Mouse (Mus musculus) limb, embryonic 12.5 days (tissue): ENCODE results near the gene Slc25a1. TPM values are rescaled to one million over a fixed set of nuclear protein-coding genes. Genes with fewer than 3 reads are reported as not detected.
"Not testable (repeated sequence)": the region's sequence is repeated elsewhere in the genome, so short reads cannot be mapped to it uniquely, and the experiment has no call there.

ENCODE experiments used
- ATAC-seq: fragments of 200-750 bp; cut with Nextera tagmentation; 2 replicates; pipeline ENCODE4 v1.8.0; 2017; ENCODE audit warnings: low read depth, moderate TSS enrichment; ENCODE audit not compliant: insufficient number of reproducible peaks, insufficient read depth, low FRiP score, low TSS enrichment
- H3K27ac ChIP-seq: fragments of 300-500 bp; sonication (generic); 2 replicates; pipeline ENCODE4 v1.5.1; 2016; ENCODE audit warnings: mild to moderate bottlenecking, moderate library complexity
- H3K27me3 ChIP-seq: fragments of 300-500 bp; sonication (generic); 2 replicates; pipeline ENCODE4 v1.6.1; 2016; ENCODE audit warnings: mild to moderate bottlenecking, moderate library complexity
- H3K36me3 ChIP-seq: fragments of 300-500 bp; sonication (generic); 2 replicates; pipeline ENCODE4 v1.6.1; 2016; ENCODE audit warnings: mild to moderate bottlenecking, moderate library complexity
- H3K4me1 ChIP-seq: fragments of 300-500 bp; sonication (generic); replicated peaks from 2 replicates; pipeline ENCODE4 v1.6.1; 2016
- H3K4me2 ChIP-seq: fragments of 300-500 bp; sonication (generic); 2 replicates; pipeline ENCODE4 v1.6.1; 2016; ENCODE audit warnings: mild to moderate bottlenecking, moderate library complexity
- H3K4me3 ChIP-seq: fragments of 300-500 bp; sonication (generic); replicated peaks from 2 replicates; pipeline ENCODE4 v1.5.1; 2016; ENCODE audit warnings: mild to moderate bottlenecking
- H3K9ac ChIP-seq: fragments of 300-500 bp; sonication (generic); replicated peaks from 2 replicates; pipeline ENCODE4 v1.6.1; 2016; ENCODE audit warnings: mild to moderate bottlenecking, moderate library complexity
- H3K9me3 ChIP-seq: fragments of 300-500 bp; sonication (generic); 2 replicates; pipeline ENCODE4 v1.6.1; 2016; ENCODE audit warnings: mild to moderate bottlenecking, moderate library complexity
- WGBS: fragments of 180-500 bp; shearing (Covaris S2); methylation state at CpG from one replicate; pipeline ENCODE4 v1.1.7; 2016; 5-methylcytosine and 5-hydroxymethylcytosine counted together
- polyA plus RNA-seq: library from polyadenylated mRNA; unstranded; fragments of >200 nt; fragmentation: Nextera tagmentation; extraction: Ambion mirVana; gene quantifications from 2 replicates; pipeline ENCODE4 v1.2.1, GENCODE M21; 2016

Gene Slc25a1
- polyA plus RNA-seq: 79.5 and 83.0 TPM in 2 replicates

DNA sequence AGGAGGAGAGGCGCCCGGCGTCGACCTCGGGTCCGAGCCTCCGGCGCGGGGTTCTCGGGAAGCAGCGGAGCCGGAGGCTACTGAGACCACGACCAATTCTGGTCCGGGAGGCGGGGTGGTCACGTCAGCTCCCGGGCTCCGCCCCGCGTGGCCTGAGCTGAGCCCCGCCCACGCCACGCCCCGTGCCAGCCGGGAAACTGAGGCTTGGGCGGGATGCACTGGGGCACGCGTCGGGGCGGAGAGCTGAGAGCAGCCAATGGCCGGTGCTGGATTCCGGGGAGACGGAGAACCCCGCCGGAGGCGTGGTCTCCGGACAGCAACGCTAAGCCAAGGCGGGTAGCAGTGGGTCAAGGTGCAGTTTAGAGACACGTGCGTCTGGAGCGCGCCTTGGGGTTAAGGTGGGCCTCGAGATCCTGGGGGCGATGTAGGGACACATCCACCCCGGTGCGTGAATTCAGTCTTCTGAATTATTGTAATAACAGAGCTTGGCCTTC, at the start of gene Slc25a1:
Slc25a1 (minus strand) TSS at position 133 of the 494 bp plus-strand sequence.
- Histone ChIP-seq H3K27ac (peak within 1 kb of the TSS; percentile 82), H3K27me3 (0 out of 2 replicates have a peak, but pooled peaks cover 5% of the 10 kb centered on the region), H3K4me1 (peaks cover 11% of the 10 kb centered on the region), H3K4me3 (peak within 1 kb of the TSS; percentile 83), H3K9ac (peak within 1 kb of the TSS; percentile 83), H3K36me3 (peaks cover 20% of the 10 kb centered on the region), H3K4me2 (peak within 1 kb of the TSS; percentile 93), H3K9me3 (no peaks in the 10 kb centered on the region)
- under 1% methylated on average over 47 of the region's 47 CpGs for WGBS
- peak; percentile 42 for ATAC-seq

DNA sequence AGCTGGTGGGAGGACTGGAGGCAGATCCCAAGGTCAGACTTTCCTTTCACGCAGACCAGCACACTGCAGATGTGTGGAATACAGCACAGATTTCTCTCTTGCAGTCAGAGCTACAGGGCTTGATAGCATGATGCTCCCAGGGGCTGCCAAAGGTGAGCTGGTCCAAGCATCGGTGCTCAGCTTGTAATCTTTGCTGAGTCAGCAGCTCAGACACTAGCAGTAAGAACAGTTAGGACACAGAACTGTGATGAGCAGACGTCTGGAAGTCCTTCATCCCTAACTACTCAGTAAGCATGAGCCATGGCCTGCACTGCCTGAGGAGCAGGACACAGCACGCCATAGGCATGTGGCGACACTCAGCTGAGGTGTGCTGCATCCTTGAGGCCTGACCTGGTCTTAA, 43.8 kb upstream of the Slc25a1 start:
- no peak overlapping the region for H3K4me3 ChIP-seq
- ATAC-seq: no peak
- no peaks in the 10 kb centered on the region; the same call in 1 of the 2 replicates for H3K27me3 ChIP-seq
- no peak overlapping the region for H3K4me2 ChIP-seq
- no peak overlapping the region for H3K9ac ChIP-seq
- no peaks in the 10 kb centered on the region for H3K4me1 ChIP-seq
- no peak overlapping the region for H3K27ac ChIP-seq
- H3K36me3 ChIP-seq: no peaks in the 10 kb centered on the region
- WGBS: 71% methylated on average over 5 of the region's 5 CpGs
- no peaks in the 10 kb centered on the region for H3K9me3 ChIP-seq

DNA sequence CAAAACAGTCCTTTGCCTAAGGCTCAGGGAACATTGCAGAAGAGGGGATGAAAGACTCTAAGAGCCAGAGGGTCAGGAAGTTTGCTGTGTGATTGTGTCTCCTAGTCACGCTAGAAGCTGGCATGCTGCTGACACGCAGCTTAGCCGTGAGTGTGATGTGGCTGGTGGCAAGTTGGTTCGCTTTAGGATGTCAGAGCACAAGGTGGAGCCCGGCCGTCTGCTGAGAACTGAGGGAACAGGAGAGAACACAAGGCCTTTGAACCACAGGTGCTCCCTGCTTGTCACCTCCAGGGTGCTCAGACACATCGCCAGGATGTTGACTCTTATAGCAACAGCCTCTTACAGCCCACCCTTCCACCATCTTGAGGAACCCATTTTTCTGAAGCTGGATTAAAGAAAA, 34.1 kb upstream of the Slc25a1 start:
- no peaks in the 10 kb centered on the region for H3K36me3 ChIP-seq
- H3K27ac ChIP-seq: no peak overlapping the region
- no peaks in the 10 kb centered on the region for H3K4me1 ChIP-seq
- H3K27me3 ChIP-seq: no peaks in the 10 kb centered on the region
- H3K9me3 ChIP-seq: no peaks in the 10 kb centered on the region
- WGBS: 76% methylated on average over 7 of the region's 7 CpGs
- H3K4me3 ChIP-seq: no peak overlapping the region
- no peak overlapping the region for H3K4me2 ChIP-seq
- no peak overlapping the region for H3K9ac ChIP-seq
- ATAC-seq: no peak

DNA sequence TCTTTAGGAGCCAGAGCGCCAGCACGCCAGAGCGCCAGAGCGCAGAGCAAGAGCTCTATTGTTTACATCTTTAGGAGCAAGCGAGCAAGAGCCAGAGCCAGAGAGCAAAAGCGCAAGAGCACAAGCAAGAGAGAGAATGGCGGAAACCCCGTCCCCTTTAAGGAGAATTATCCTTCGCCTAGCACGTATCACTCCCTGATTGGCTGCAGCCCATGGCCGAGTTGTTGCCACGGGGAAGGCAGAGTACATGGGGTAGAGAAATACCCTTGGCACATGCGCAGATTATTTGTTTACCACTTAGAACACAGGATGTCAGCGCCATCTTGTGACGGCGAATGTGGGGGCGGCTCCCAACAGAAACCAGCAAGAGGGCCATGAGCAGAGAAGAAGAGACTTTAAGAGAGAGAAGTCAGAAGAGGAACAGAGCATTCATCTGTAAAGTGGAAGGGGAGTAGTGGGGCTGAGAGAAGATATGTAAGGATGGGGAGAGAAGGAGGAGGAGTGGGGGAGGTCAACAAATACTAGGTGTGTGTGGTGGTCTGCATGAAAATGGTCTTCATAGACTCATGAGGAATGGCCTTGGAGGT, 28.1 kb upstream of the Slc25a1 start:
- not testable (repeated sequence) for H3K4me3 ChIP-seq, H3K9ac ChIP-seq, H3K36me3 ChIP-seq, H3K4me2 ChIP-seq, ATAC-seq, H3K27ac ChIP-seq, H3K27me3 ChIP-seq, H3K9me3 ChIP-seq, H3K4me1 ChIP-seq
- WGBS: 96% methylated on average over 17 of the region's 17 CpGs

DNA sequence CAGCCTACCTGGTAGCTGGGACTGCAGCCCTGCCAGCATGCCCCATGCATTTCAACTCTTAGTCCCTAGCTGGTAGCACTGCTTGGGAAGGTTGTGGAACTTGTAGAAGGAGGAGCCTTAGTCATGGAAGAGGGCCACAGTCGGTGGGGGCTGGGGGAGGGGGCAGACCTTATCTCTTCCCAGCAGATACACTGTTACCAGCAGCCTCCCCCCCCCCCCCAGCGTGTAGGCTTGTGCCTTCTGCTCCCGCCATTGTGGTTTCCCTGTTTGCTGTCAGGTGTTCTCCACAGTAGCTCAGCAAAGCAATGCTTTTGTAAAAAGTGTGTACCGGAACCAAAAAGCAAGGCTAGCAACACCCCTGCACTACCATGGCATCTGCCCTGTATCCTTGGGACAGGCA, 23.6 kb upstream of the Slc25a1 start:
- H3K27ac ChIP-seq: no peak overlapping the region
- peaks cover 4% of the 10 kb centered on the region; the same call in 1 of the 2 replicates for H3K4me1 ChIP-seq
- H3K27me3 ChIP-seq: no peaks in the 10 kb centered on the region
- WGBS: 83% methylated on average over 3 of the region's 4 CpGs
- no peak for ATAC-seq
- H3K9me3 ChIP-seq: peaks cover 4% of the 10 kb centered on the region; the same call in 1 of the 2 replicates
- no peaks in the 10 kb centered on the region for H3K36me3 ChIP-seq
- no peak overlapping the region for H3K4me3 ChIP-seq
- H3K4me2 ChIP-seq: no peak overlapping the region
- no peak overlapping the region for H3K9ac ChIP-seq

DNA sequence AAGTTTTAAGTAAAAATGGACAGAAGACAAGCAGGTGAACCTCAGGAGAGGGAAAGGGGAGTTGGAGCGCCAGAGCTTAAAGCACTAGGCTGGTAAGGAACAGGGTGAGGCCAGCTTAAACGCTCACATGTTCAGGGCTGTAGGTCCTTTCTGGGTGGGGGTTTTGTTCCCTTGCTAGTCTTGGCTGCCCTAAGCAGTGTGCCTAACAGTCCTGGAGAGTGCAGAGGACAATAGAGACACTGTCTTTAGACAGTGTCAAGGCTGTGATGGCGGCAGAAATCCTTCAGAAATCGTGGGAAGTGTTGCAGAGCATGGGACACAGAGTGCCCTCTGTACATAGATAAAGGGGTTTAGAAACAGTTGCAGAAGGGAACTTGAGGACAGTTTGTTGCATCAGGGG, 22.0 kb upstream of the Slc25a1 start:
- Histone ChIP-seq H3K36me3 (no peaks in the 10 kb centered on the region), H3K4me2 (no peak overlapping the region), H3K4me3 (no peak overlapping the region), H3K27ac (0 out of 2 replicates have a peak overlapping the region, but pooled peaks have one; percentile 1), H3K4me1 (peaks cover 4% of the 10 kb centered on the region; the same call in 1 of the 2 replicates), H3K27me3 (no peaks in the 10 kb centered on the region), H3K9me3 (no peaks in the 10 kb centered on the region), H3K9ac (no peak overlapping the region)
- 71% methylated on average over 4 of the region's 4 CpGs for WGBS
- ATAC-seq: no peak

DNA sequence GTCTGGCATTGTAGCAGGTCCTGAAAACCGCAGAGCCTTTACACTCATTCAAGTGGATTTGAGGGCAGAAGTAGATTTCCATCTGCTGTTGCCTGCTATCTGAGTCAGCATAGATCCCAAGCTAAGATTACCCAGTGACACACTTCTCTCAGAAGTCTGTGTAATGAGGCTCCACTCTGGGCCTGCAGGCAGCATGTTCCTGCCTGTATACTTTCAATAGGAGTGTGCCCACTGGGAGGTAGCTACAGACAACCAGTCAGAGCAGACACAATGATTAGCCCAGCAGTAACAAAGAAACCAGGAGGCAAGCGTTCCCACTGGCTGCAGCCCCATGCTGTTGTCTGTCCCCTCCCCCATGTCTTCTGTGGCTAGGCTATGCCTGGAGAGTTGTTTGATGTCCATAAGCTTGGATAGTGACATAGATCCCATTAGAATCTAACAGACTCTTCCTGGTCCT, 21.4 kb upstream of the Slc25a1 start:
- Histone ChIP-seq H3K4me2 (no peak overlapping the region), H3K36me3 (no peaks in the 10 kb centered on the region), H3K27me3 (no peaks in the 10 kb centered on the region), H3K27ac (0 out of 2 replicates have a peak overlapping the region, but pooled peaks have one; percentile 5), H3K4me3 (no peak overlapping the region), H3K4me1 (peaks cover 4% of the 10 kb centered on the region; the same call in 1 of the 2 replicates), H3K9ac (no peak overlapping the region), H3K9me3 (no peaks in the 10 kb centered on the region)
- 45% methylated on average over 2 of the region's 2 CpGs for WGBS
- no peak for ATAC-seq

DNA sequence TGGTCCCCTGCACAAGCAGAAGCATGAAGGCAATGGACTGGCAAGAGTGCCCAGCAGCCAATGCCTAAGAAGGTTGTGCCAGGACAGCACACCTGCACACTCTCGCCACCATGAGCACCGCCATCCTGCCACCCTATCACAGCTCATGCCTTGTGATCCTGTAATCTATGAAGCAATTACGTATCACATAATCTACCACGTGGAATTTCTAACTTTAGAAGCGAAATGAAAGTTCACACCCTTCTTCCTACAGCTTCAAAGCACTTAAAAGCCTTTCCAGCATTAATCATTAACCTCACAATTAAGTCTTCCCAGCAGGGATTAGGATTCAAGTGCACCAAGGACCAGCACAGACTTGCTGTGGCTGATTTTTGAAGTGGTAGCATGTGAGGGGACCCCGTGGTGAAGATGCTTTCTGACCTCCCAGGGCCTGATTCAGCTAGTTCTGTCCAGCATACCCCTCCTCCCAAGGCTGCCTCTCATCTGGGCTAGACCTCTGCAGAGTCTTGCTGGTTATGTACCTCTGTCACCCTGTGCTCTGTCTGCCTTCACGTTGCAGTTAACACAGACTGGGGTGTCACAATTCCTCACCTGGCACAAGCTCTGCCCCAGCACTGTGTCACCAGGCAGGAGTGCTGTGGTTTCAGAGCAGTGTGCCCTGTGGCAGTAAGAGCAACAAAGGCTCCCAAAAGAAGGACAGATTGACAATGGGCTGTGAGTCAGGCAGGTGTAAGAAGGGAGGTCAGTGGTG, 17.2 kb upstream of the Slc25a1 start:
- no peak overlapping the region for H3K27ac ChIP-seq
- no peak overlapping the region for H3K9ac ChIP-seq
- H3K4me1 ChIP-seq: peaks cover 4% of the 10 kb centered on the region; the same call in 1 of the 2 replicates
- H3K4me3 ChIP-seq: no peak overlapping the region
- H3K27me3 ChIP-seq: no peaks in the 10 kb centered on the region
- ATAC-seq: no peak
- H3K9me3 ChIP-seq: no peaks in the 10 kb centered on the region
- H3K36me3 ChIP-seq: no peaks in the 10 kb centered on the region
- no peak overlapping the region for H3K4me2 ChIP-seq
- WGBS: 55% methylated on average over 7 of the region's 7 CpGs

DNA sequence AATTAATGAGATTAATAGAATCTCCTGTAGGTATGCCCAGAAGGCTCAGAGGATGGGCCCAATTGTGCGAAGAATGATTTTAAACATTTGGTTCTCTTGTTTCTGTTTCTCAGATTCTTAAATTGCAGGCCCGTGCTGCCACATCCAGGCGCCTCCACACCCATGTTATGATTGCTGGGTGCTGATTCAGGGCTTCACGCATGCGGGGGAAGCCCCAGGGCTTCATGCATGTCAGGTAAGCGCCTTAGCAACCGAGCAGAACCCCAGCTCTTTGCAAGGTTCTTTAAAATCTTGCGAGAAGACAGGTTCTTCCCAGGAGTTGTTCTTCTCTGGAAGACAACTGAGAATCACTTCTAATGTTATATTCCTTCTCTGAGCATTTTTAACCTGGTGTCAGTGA, 15.4 kb upstream of the Slc25a1 start:
- H3K4me2 ChIP-seq: no peak overlapping the region
- no peaks in the 10 kb centered on the region for H3K9me3 ChIP-seq
- no peaks in the 10 kb centered on the region for H3K36me3 ChIP-seq
- no peak overlapping the region for H3K27ac ChIP-seq
- WGBS: 67% methylated on average over 8 of the region's 8 CpGs
- no peak for ATAC-seq
- no peaks in the 10 kb centered on the region; the same call in 1 of the 2 replicates for H3K4me1 ChIP-seq
- no peak overlapping the region for H3K4me3 ChIP-seq
- H3K27me3 ChIP-seq: no peaks in the 10 kb centered on the region
- H3K9ac ChIP-seq: no peak overlapping the region

DNA sequence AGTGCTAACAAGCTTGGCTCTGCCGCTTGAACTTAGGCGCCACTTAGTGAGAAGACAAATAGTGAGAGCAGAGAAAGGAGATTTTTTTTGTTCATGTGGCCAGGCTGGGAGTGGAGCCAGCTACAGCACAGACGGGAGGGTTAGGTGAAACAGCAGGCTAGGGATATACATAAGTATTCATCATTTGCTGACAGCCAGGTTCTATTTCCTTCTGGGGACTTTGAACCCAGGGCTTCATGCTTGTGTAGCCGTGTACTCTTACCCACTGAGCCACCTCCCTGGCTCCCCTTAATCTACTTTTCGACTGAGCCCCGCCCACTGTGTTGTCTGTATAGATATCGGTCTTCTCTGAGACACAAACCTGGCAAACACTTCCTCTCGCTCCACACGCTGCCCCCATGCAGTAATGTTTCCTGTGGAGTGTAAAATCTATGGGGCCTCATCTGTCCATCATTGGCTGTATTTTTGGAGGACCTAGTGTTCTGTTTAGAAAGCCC, 11.3 kb upstream of the Slc25a1 start:
- peaks cover 19% of the 10 kb centered on the region for H3K27me3 ChIP-seq
- 67% methylated on average over 9 of the region's 9 CpGs for WGBS
- H3K9me3 ChIP-seq: no peaks in the 10 kb centered on the region
- H3K4me2 ChIP-seq: no peak overlapping the region
- no peak overlapping the region for H3K9ac ChIP-seq
- no peak overlapping the region for H3K27ac ChIP-seq
- ATAC-seq: no peak
- no peak overlapping the region for H3K4me3 ChIP-seq
- no peaks in the 10 kb centered on the region for H3K36me3 ChIP-seq
- H3K4me1 ChIP-seq: no peaks in the 10 kb centered on the region; the same call in 1 of the 2 replicates

DNA sequence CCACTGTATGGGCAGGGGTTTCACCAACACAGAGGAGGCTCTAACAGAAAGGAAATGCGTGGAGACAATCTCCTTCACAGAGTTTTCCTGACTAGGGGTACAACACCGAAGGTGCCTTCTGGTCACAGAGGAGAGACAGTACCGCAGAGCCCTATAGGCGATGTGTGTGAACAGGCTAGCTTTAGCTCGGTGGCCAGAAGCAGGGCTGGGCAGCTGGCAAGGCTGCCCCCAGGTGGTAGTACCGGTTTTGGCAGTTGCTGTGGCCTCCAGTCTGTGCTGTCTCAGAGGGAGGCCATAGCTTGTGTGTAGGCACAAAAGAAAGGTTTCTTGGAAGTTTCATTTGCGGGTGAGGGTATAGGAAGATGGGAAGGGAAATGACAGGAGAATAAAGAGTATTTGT, 10.8 kb upstream of the Slc25a1 start:
- H3K9ac ChIP-seq: no peak overlapping the region
- peak; percentile 73; the same call in 1 of the 2 replicates for ATAC-seq
- no peak overlapping the region for H3K4me2 ChIP-seq
- H3K4me1 ChIP-seq: no peaks in the 10 kb centered on the region; the same call in 1 of the 2 replicates
- no peaks in the 10 kb centered on the region for H3K9me3 ChIP-seq
- 10% methylated on average over 7 of the region's 7 CpGs for whole genome bisulfite sequencing
- H3K27ac ChIP-seq: no peak overlapping the region
- H3K27me3 ChIP-seq: peaks cover 19% of the 10 kb centered on the region
- H3K36me3 ChIP-seq: no peaks in the 10 kb centered on the region
- H3K4me3 ChIP-seq: no peak overlapping the region
